Mouse (Mus musculus): ENCODE data around the gene C2cd4b. TPM values are rescaled to one million over a fixed set of nuclear protein-coding genes. Genes with fewer than 3 reads are reported as not detected.
A peak's percentile ranks its signal among the peaks of the same experiment; 100 is the strongest.
"Not testable (repeated sequence)": the region's sequence is repeated elsewhere in the genome, so short reads cannot be mapped to it uniquely, and the experiment has no call there.

C2cd4b gene
- polyA plus RNA-seq, 1 experiment from 2014 or later = 0.18 TPM

- Histone ChIP-seq H3K9ac (ENCODE audit: low read length) (no peak overlapping the region), H3K27ac (ENCODE audit: low read length) (no peak overlapping the region), H3K36me3 (ENCODE audit: control insufficient read depth, insufficient read depth) (no peaks in the 10 kb centered on the region), H3K9me3 (replicated peaks; ENCODE audit: control insufficient read depth, low read length) (no peaks in the 10 kb centered on the region), H3K4me1 (ENCODE audit: control insufficient read depth, insufficient read depth, low read length) (no peaks in the 10 kb centered on the region), H3K4me3 (ENCODE audit: low read length) (no peak overlapping the region), H3K27me3 (ENCODE audit: control insufficient read depth, insufficient read depth, low read length) (no peaks in the 10 kb centered on the region), H3K4me2 (ENCODE audit: low read depth, low read length) (no peak overlapping the region)
- 42% methylated on average over 11 of the region's 11 CpGs for WGBS
- no peak for ATAC-seq (replicated peaks; ENCODE audit: extremely low read depth, insufficient read depth, low FRiP score)
Measured at GRCm38 (mm10) chr9:67735426-67735825, 23.8 kb upstream of the C2cd4b start.

DNA sequence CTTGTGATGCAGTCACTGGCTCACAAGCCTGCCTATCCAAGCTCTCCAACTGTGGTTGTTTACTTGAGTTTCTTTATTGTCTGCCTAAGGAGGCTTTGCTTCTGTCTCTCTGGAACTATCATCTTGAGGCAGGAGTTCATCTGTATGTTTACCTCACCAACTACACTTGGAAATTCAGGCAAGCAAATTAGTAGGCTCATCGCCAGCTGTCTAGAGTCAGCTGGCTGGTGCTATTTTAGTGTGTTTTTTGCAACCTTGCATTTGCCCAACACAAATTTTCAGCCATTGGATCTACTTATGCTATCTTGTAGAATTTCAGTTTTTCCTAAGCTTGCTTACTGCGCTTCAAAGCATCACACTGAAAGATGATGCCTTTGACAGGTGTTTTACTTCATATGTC is 18.0 kb upstream of the C2cd4b start:
- H3K4me1 ChIP-seq (ENCODE audit: control insufficient read depth, insufficient read depth, low read length) = no peaks in the 10 kb centered on the region
- H3K27ac ChIP-seq (ENCODE audit: low read length) = no peak overlapping the region
- H3K27me3 ChIP-seq (ENCODE audit: control insufficient read depth, insufficient read depth, low read length) = no peaks in the 10 kb centered on the region
- H3K4me2 ChIP-seq (ENCODE audit: low read depth, low read length) = no peak overlapping the region
- H3K9ac ChIP-seq (ENCODE audit: low read length) = no peak overlapping the region
- 87% methylated on average over 2 of the region's 2 CpGs for WGBS
- ATAC-seq (replicated peaks; ENCODE audit: extremely low read depth, insufficient read depth, low FRiP score) = no peak
- no peaks in the 10 kb centered on the region for H3K9me3 ChIP-seq (replicated peaks; ENCODE audit: control insufficient read depth, low read length)
- H3K36me3 ChIP-seq (ENCODE audit: control insufficient read depth, insufficient read depth) = no peaks in the 10 kb centered on the region
- no peak overlapping the region for H3K4me3 ChIP-seq (ENCODE audit: low read length)

DNA sequence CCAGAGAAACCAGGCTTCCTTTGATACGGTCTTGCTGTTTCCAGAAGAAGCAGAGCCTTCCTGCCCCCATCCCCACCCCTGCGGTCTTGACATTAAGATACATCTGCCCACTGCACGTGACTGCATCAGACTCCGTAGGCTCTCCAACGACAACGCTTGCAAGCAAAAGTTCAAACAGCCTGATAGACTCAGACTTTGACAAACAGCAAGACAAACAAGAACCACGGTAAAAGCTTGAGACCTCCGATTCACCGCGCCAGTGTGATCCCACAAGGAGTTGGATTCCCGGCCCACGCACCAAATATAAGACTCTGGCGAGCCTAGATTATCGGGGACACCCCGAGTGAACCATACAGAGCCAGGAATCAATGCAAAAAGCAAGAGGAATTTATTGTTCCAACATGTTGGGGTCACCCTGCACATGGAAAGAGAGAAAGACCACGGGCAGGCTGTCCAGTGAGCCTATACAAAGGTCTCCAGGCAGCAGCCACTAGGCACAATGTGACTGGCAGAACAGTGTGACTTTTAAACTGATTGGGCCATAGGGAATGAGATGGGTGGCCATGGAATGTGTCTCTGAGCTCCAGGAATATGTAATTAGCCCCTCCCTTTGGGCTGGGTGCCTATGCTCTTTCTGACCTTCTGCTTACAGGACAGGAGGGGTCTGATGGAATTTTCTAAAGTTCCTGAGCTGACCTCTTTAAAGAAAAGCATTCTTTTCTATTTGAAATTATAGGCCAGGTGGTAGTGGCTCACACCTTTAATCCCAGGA is 5.6 kb upstream of the C2cd4b start:
- Histone ChIP-seq H3K4me3 (ENCODE audit: low read length) (no peak overlapping the region), H3K9ac (ENCODE audit: low read length) (no peak overlapping the region), H3K27me3 (ENCODE audit: control insufficient read depth, insufficient read depth, low read length) (no peaks in the 10 kb centered on the region), H3K4me2 (ENCODE audit: low read depth, low read length) (no peak overlapping the region; the same call in 1 of the 2 replicates), H3K36me3 (ENCODE audit: control insufficient read depth, insufficient read depth) (no peaks in the 10 kb centered on the region), H3K27ac (ENCODE audit: low read length) (no peak overlapping the region), H3K4me1 (ENCODE audit: control insufficient read depth, insufficient read depth, low read length) (no peaks in the 10 kb centered on the region; the same call in 1 of the 2 replicates), H3K9me3 (replicated peaks; ENCODE audit: control insufficient read depth, low read length) (no peaks in the 10 kb centered on the region)
- 71% methylated on average over 16 of the region's 16 CpGs for WGBS
- no peak; the same call in 1 of the 2 replicates for ATAC-seq (replicated peaks; ENCODE audit: extremely low read depth, insufficient read depth, low FRiP score)

- no peaks in the 10 kb centered on the region for H3K36me3 ChIP-seq (ENCODE audit: control insufficient read depth, insufficient read depth)
- no peak overlapping the region for H3K27ac ChIP-seq (ENCODE audit: low read length)
- ATAC-seq (replicated peaks; ENCODE audit: extremely low read depth, insufficient read depth, low FRiP score) = no peak
- H3K9ac ChIP-seq (ENCODE audit: low read length) = no peak overlapping the region
- H3K4me2 ChIP-seq (ENCODE audit: low read depth, low read length) = no peak overlapping the region
- peaks cover 8% of the 10 kb centered on the region for H3K27me3 ChIP-seq (ENCODE audit: control insufficient read depth, insufficient read depth, low read length)
- H3K4me1 ChIP-seq (ENCODE audit: control insufficient read depth, insufficient read depth, low read length) = no peaks in the 10 kb centered on the region; the same call in 1 of the 2 replicates
- H3K4me3 ChIP-seq (ENCODE audit: low read length) = no peak overlapping the region
- no peaks in the 10 kb centered on the region for H3K9me3 ChIP-seq (replicated peaks; ENCODE audit: control insufficient read depth, low read length)
- WGBS = 72% methylated on average over 3 of the region's 3 CpGs
Measured at GRCm38 (mm10) chr9:67754713-67755112, 4.5 kb upstream of the C2cd4b start.

GRCm38 (mm10) chr9:67758686-67759085 is 551 bp upstream of the C2cd4b start:
- Histone ChIP-seq H3K27me3 (ENCODE audit: control insufficient read depth, insufficient read depth, low read length) (peaks cover 19% of the 10 kb centered on the region), H3K36me3 (ENCODE audit: control insufficient read depth, insufficient read depth) (no peaks in the 10 kb centered on the region), H3K9ac (ENCODE audit: low read length) (no peak overlapping the region; the same call in 1 of the 2 replicates), H3K9me3 (replicated peaks; ENCODE audit: control insufficient read depth, low read length) (peaks cover 4% of the 10 kb centered on the region), H3K27ac (ENCODE audit: low read length) (no peak overlapping the region), H3K4me1 (ENCODE audit: control insufficient read depth, insufficient read depth, low read length) (peaks cover 7% of the 10 kb centered on the region), H3K4me2 (ENCODE audit: low read depth, low read length) (peak overlapping the region; percentile 93), H3K4me3 (ENCODE audit: low read length) (peak overlapping the region; percentile 73)
- 4% methylated on average over 9 of the region's 9 CpGs for WGBS
- 0 out of 2 replicates have a peak, but pooled peaks have one; percentile 47 for ATAC-seq (replicated peaks; ENCODE audit: extremely low read depth, insufficient read depth, low FRiP score)

DNA sequence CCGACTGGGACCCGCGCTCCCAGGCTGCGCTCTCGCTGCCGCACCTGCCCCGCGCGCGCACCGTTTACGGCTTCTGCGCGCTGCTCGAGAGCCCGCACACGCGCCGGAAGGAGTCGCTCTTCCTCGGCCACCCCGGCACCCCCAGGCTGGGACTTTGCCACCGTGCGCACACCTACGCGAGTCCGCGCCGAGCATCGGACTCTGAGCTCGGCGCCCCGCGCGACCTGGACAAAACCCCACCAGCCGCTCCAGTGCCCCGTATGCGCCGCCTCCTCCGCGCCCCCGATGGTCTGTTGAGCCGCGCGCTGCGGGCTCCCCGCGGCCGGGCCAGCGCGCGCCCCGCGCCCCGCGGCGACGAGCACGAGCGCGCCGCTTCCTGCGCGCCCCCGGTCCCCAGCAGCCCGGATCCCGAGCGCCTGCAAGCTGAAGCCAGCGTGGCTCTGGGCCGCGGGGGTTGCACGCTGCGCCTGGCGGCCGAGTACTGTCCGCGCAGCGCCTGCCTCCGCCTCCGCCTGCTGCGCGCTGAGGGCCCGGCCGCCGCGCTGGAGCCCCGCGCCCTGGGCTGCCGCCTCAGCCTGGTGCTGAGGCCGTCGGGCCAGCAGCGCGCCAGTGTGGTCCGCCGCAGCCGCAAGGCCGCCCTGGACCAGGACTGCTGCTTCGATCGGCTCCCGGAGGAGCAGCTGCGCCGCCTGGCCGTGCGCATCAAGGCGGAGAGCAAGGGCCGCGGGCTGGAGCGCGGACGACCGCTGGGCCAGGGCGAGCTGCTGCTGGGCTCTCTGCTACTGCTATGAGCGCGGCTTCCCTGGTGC is 923 bp downstream of the C2cd4b start:
- Histone ChIP-seq H3K4me3 (ENCODE audit: low read length) (peak overlapping the region; percentile 73), H3K27me3 (ENCODE audit: control insufficient read depth, insufficient read depth, low read length) (peaks cover 19% of the 10 kb centered on the region), H3K27ac (ENCODE audit: low read length) (peak overlapping the region; percentile 82), H3K9ac (ENCODE audit: low read length) (peak overlapping the region; percentile 78), H3K4me2 (ENCODE audit: low read depth, low read length) (peak overlapping the region; percentile 93)
- H3K36me3 ChIP-seq (ENCODE audit: control insufficient read depth, insufficient read depth); H3K4me1 ChIP-seq (ENCODE audit: control insufficient read depth, insufficient read depth, low read length); H3K9me3 ChIP-seq (replicated peaks; ENCODE audit: control insufficient read depth, low read length): not testable (repeated sequence)
- ATAC-seq (replicated peaks; ENCODE audit: extremely low read depth, insufficient read depth, low FRiP score) = peak; percentile 87
- WGBS = under 1% methylated on average over 107 of the region's 114 CpGs

DNA sequence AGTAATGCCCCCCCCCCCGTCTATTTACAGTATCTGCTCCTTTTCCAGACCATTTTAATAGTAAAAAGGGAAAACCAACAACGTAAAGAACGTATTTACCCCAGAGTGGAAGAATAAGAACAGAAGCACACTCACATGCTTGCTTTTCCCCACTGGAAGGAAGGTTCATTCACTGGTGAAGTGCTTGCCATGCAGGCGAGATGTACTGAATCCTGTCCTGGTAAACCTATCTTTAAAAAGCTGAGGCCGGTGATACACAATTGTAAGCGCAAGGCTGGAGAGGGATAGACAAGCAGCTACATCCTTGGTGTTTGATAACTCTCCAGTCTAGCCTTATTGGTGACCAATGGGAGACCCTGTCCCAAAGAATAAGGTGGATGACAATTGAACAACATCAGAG is 1.8 kb downstream of the C2cd4b start:
- Histone ChIP-seq H3K36me3 (ENCODE audit: control insufficient read depth, insufficient read depth) (no peaks in the 10 kb centered on the region), H3K4me3 (ENCODE audit: low read length) (peak overlapping the region; percentile 73), H3K9ac (ENCODE audit: low read length) (peak overlapping the region; percentile 28; the same call in 1 of the 2 replicates), H3K9me3 (replicated peaks; ENCODE audit: control insufficient read depth, low read length) (peaks cover 4% of the 10 kb centered on the region), H3K4me1 (ENCODE audit: control insufficient read depth, insufficient read depth, low read length) (peaks cover 9% of the 10 kb centered on the region), H3K27ac (ENCODE audit: low read length) (no peak overlapping the region), H3K4me2 (ENCODE audit: low read depth, low read length) (peak overlapping the region; percentile 93), H3K27me3 (ENCODE audit: control insufficient read depth, insufficient read depth, low read length) (peaks cover 19% of the 10 kb centered on the region)
- ATAC-seq (replicated peaks; ENCODE audit: extremely low read depth, insufficient read depth, low FRiP score) = no peak
- 65% methylated on average over 6 of the region's 6 CpGs for WGBS

GRCm38 (mm10) chr9:67763326-67763725 is 4.1 kb downstream of the C2cd4b start:
- WGBS = 67% methylated on average over 4 of the region's 4 CpGs
- no peak overlapping the region for H3K4me2 ChIP-seq (ENCODE audit: low read depth, low read length)
- H3K27me3 ChIP-seq (ENCODE audit: control insufficient read depth, insufficient read depth, low read length) = peaks cover 19% of the 10 kb centered on the region
- H3K4me1 ChIP-seq (ENCODE audit: control insufficient read depth, insufficient read depth, low read length) = peaks cover 20% of the 10 kb centered on the region
- no peak overlapping the region for H3K4me3 ChIP-seq (ENCODE audit: low read length)
- peaks cover 4% of the 10 kb centered on the region for H3K9me3 ChIP-seq (replicated peaks; ENCODE audit: control insufficient read depth, low read length)
- no peak overlapping the region for H3K9ac ChIP-seq (ENCODE audit: low read length)
- ATAC-seq (replicated peaks; ENCODE audit: extremely low read depth, insufficient read depth, low FRiP score) = no peak
- H3K27ac ChIP-seq (ENCODE audit: low read length) = no peak overlapping the region
- H3K36me3 ChIP-seq (ENCODE audit: control insufficient read depth, insufficient read depth) = no peaks in the 10 kb centered on the region

- 0 out of 2 replicates have a peak, but pooled peaks have one; percentile 45 for ATAC-seq (replicated peaks; ENCODE audit: extremely low read depth, insufficient read depth, low FRiP score)
- Histone ChIP-seq H3K27ac (ENCODE audit: low read length) (peak overlapping the region; percentile 79), H3K9me3 (replicated peaks; ENCODE audit: control insufficient read depth, low read length) (peaks cover 4% of the 10 kb centered on the region), H3K9ac (ENCODE audit: low read length) (no peak overlapping the region), H3K4me3 (ENCODE audit: low read length) (no peak overlapping the region), H3K27me3 (ENCODE audit: control insufficient read depth, insufficient read depth, low read length) (peaks cover 2% of the 10 kb centered on the region; the same call in 1 of the 2 replicates), H3K36me3 (ENCODE audit: control insufficient read depth, insufficient read depth) (no peaks in the 10 kb centered on the region), H3K4me2 (ENCODE audit: low read depth, low read length) (no peak overlapping the region), H3K4me1 (ENCODE audit: control insufficient read depth, insufficient read depth, low read length) (peaks cover 17% of the 10 kb centered on the region)
- 20% methylated on average over 4 of the region's 4 CpGs for WGBS
Measured at GRCm38 (mm10) chr9:67766405-67766804, 7.2 kb downstream of the C2cd4b start.
